Mouse (Mus musculus) layer of hippocampus, adult 9-10 months (tissue): Measurements from ENCODE around the gene Rps12-ps3.

Experiments used
- DNase-seq: peaks from one replicate; pipeline ENCODE4 v3.0.0; 2022; ENCODE audit warnings: low spot score

Rps12-ps3 gene

DNA sequence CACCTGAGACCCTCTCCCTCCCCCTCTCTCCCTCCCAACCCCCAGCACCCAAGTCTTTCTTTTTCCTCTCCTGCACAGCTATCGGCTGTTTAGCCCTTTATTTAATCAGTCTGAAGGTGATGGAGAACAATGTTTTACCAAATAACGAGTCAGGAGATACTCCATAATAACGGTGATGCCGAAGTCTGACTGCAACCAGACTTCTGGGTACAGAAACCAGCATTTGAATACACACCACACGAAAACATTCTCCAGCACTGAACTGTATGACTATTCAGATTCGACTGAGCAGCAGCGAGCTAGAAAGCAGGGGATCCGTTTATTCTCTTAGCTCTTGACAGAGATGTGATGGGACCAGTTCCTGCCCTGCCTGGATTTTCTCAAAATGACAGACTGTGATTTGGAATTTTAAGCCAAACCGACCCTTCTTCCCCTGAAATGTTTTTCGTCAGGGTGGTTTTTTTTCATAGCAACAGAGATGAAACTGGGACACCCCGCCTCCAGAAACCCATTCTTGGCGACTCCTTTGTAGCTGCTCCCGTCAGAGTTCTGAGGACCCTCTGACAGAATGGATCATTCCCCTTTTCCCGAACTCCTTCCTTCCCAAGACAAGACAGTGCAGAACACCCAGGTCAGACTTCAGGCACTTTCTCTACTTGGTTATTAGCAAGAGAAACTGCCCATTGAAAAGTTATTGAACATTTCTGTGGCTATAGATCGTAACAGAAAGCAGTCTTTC, 29.2 kb downstream of the Rps12-ps3 start:
- no peak for DNase-seq

DNA sequence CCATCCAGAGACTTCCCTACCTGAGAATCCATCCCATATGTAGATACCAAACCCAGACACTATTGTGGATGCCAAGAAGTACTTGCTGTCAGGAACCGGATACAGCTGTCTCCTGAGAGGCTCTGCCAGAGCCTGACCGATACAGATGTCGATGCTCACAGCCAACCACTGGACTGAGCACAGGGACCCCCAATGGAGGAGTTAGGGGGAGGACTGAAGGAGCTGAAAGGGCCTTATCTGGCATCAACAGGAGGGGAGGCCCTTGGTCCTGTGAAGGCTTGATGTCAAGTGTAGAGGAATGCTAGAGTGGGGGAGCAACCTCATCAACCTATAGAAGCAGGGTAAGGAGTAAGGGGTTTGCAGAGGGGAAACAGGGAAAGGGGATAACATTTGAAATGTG, 30.7 kb downstream of the Rps12-ps3 start:
- no peak for DNase-seq

DNA sequence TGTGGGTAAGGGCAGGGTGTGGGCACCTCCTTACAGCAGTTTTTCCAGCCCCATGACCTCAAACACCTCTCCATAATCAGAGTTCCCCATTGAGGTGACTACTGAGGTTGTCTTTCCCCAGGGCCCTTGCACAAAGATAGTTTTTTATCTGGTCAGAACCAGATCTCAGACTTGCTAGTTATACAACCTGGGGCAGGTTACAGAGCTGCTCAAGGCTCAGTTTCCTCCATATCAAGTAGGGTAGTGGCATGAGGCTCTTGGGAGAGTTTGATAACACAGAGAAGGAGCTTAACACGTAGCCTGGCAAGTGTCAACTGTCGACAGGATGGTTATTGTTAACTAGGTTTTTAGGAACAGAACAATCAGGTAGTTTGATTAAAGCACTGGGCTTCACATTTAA, 32.8 kb downstream of the Rps12-ps3 start:
- DNase-seq: no peak

DNA sequence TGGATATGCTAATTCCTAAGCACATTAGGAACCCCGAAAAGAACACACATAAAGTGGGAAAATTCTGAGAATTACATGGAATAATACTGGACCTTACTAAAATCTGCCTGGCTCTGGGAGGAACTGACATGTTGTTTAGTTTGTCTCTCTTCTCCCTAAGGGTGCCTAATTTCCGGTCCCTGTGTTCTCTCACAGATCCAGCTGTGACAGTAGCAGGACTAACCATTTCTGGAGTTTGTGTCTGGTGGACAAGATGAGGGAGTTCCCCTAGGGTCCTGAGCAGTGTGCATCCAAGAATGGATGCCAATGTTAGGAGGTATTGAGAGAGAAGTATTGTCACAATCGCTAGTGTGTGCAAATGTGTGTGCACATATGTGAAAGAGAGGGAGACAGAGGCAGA, 34.3 kb downstream of the Rps12-ps3 start:
- DNase-seq: no peak

DNA sequence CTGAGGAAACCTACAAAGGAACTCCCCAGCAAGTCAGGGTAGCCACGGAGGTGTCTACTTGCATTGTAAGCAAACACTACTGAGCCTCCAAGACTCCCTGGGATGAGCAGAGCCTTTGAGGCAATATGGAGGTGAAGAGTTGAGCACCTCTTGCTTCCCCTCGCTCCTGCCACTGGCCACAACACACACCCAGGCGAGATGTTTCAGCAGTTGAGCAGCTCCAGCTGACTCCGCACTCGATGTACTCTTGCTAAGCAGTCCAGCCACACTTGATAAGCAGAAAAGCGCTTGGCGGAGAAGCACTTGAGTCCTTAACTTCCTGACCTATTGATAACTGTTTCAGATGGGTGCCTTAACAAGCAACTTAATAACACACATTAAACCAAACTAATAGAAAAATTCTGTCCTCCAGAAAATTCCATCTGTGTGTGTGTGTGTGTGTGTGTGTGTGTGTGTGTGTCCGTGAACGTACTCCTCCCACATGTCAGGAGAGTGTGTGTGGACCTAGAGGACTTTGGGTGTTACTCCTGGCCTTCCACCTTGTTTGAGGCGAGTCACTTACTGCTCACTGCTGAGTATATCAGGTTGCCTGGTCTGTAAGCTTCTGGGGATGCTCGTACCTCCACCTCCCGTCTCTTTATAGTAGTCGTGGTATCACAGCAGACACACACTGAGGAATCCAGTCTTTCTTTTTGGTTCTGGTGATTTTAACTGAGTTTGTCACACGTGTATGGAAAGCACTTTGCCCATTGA, 34.9 kb downstream of the Rps12-ps3 start:
- no peak for DNase-seq

DNA sequence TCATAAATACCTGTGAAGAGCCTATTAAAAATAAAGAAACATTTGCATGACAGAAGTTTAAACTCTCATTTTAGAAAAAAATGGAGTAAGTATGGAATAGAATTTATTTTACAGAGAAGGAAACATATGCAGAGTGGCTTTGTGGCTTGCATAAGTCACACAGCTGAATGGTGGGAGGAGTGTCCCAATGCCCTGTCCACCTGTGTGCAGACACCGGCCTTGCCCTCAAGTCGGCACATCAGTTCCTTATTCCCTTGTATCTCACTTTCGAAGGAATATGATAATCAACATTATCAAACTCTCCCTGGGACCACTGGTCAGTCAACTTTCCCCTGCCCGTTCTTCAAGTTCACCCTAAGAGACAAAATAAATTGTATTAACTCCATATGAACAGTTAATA, 35.8 kb downstream of the Rps12-ps3 start:
- DNase-seq: no peak

DNA sequence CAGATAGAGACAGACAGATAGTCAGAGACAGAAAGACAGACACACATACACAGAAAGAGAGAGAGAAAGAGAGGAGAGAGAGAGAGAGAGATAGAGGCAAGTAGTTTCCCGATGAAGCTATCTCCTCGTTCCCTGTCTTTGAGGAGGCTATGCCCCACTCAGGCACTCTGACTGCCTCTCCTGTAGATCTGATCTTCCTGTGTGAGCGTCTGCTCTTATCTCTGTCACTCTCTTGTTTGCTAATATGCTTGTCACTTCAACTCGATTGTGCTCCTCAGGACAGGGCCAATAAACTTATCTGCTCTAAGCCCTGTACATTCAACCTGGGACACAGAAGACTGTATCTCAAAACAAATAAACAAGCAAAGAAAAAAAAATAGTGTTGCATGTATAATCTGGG, 37.1 kb downstream of the Rps12-ps3 start:
- no peak for DNase-seq

DNA sequence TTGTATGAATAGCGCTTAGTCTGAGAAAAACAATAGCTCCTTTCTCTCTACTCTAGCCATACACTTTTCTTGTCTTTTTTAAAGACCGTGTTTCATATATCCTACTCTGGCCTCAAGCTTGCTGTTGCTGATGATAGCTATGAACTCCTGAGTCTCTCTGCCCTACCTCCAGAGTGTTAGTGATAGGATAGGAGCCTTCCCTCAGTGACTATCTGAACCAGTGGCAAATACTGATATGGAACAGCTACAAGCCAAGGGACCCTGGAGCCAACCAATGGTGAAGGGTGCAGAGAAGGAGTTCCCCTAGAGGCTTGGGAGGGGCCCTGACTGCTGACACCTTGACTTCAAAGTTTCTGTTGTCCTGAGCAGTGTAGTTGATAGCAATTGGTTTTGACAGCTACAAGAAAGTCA, 38.4 kb downstream of the Rps12-ps3 start:
- DNase-seq: no peak

DNA sequence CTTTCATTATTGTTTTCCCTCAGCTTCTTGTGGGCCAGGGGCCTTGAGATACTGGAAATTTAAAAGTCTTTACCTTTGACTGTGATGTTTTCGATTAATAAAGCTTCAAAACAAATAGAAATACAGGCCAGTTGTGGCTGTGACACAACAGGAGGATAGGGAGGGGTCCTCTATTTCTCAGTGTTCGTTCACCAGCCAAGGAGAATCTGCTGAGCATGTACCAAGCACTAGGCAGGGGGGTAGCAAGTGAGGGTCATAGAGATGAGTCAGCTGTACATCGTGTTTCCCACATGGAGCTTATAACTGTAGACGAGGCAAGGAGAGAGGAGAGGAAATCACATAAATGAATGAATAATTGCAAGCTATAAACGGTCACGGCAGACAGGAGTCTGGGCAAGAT, 40.6 kb downstream of the Rps12-ps3 start:
- no peak for DNase-seq

DNA sequence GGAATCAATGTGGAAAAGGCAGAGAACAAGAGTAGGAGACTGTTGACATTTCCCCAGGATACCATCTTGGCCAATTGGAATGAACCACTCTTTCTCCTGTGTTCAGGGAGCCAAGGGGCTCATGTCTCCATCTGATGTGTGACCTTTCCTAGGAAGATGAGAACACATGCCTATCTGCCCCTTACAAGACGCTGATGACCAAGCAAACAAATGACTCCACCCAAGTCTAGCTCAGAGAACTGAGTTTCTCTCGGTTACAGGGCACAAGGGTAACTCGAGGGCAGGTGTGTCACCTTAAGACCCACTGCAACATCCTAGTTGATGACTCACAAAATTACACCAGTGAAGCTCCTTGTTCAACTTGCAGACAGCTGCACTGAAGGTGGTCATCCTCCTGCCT, 41.6 kb downstream of the Rps12-ps3 start:
- DNase-seq: no peak

DNA sequence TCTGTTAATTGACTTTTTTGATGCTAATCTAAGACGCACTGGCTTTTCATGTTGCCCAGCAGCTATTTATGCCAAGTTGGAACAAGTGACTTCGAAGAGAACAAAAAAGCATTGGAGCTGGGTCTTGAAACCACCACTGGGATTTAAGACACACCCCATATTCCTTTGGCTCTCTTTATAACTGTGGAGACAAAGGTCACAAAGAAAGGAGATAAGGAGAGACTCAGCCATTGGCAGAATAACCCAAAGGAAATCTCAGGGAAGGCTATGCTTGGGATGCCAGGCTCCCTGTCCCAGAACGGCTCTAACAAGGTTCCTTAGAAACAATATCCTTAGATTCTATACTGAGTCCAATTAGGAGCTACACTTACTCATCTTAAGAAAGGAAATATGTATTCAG, 44.6 kb downstream of the Rps12-ps3 start:
- no peak for DNase-seq

DNA sequence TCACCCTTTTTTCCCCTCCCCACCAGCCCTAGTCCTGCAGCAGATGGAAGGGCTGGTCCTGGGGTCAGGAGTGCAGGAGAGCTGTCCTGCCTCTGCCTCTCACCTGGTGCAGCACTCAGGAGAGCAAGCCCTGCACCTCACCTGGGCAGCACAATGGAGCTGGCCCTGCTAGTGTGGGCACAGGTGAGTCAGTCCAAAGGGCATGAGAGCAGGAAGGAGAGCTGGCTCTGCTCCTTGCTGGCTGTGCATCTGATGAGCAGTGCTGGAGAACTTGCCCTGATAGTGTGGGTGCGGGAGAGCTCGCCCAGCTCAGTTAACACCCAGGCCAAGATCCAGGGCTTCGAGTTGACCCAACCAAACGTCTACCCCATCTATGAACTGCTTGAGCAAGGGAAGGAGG, 45.8 kb downstream of the Rps12-ps3 start:
- DNase-seq: no peak

DNA sequence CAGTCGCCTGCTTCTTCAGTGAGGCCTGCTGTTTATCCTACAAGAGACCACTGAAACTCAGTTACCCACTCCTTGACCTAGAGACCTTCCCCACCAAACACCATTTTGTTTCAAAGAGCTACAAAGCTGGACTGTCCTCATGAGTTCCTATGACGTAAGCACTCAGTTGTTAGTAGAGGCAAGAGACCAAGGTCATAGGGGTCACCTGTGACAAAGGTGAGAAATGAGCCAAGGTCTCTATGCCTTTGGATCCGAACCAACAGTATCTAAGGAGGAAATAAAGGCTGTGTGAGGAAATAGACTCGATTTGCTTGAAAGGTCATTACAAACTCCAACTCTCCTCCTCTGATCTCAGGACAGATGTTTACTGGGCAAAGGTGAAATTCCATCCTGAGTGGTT, 48.9 kb downstream of the Rps12-ps3 start:
- no peak for DNase-seq
